ENCODE assay signal across 8 mouse cellular contexts in genomic region chr1:67038246-67038987, GRCm38 (mm10). TPM values are rescaled to one million over a fixed set of nuclear protein-coding genes. Genes with fewer than 3 reads are reported as not detected.
DNase-seq lines count a peak whose midpoint lies in the region; ATAC-seq lines count a peak whose summit lies in the region.

Gene Lancl1, minus strand, starts transcription at chr1:67038872.

- H3K27ac ChIP-seq in heart, embryonic 13.5 days (replicated peaks) = no peak within 1 kb of the TSS
- H3K27ac ChIP-seq in liver, embryonic 12.5 days = peak within 1 kb of the TSS; percentile 18; the same call in 1 of the 2 replicates
- no peak within 1 kb of the TSS for H3K27ac ChIP-seq in stomach, embryonic 15.5 days

- H3K4me3 ChIP-seq in heart, embryonic 13.5 days = peak within 1 kb of the TSS; percentile 80
- peak within 1 kb of the TSS; percentile 74 for H3K4me3 ChIP-seq in liver, embryonic 12.5 days
- peak within 1 kb of the TSS; percentile 88 for H3K4me3 ChIP-seq in stomach, embryonic 15.5 days (replicated peaks)

- no peaks in the 10 kb centered on the region for H3K27me3 ChIP-seq in heart, embryonic 13.5 days (replicated peaks)
- H3K27me3 ChIP-seq in liver, embryonic 12.5 days (replicated peaks) = no peaks in the 10 kb centered on the region
- no peaks in the 10 kb centered on the region for H3K27me3 ChIP-seq in stomach, embryonic 15.5 days (replicated peaks)

- H3K9ac ChIP-seq in heart, embryonic 13.5 days = peak within 1 kb of the TSS; percentile 94
- H3K9ac ChIP-seq in liver, embryonic 12.5 days = peak within 1 kb of the TSS; percentile 75
- peak within 1 kb of the TSS; percentile 51 for H3K9ac ChIP-seq in stomach, embryonic 15.5 days

- H3K4me2 ChIP-seq in heart, embryonic 13.5 days = peak within 1 kb of the TSS; percentile 89
- peak within 1 kb of the TSS; percentile 82 for H3K4me2 ChIP-seq in liver, embryonic 12.5 days
- H3K4me2 ChIP-seq in stomach, embryonic 15.5 days = peak within 1 kb of the TSS; percentile 62

- peaks cover 35% of the 10 kb centered on the region for H3K36me3 ChIP-seq in heart, embryonic 13.5 days
- H3K36me3 ChIP-seq in liver, embryonic 12.5 days = peaks cover 18% of the 10 kb centered on the region
- peaks cover 3% of the 10 kb centered on the region; the same call in 1 of the 2 replicates for H3K36me3 ChIP-seq in stomach, embryonic 15.5 days

- peak; percentile 99 for ATAC-seq in erythroid progenitor cell, adult 5-6 weeks (replicated peaks; ENCODE audit: low FRiP score, poor library complexity, severe bottlenecking)
- ATAC-seq in heart, embryonic 13.5 days (ENCODE audit: extremely low read depth, insufficient number of reproducible peaks, low FRiP score, low TSS enrichment) = peak; percentile 83
- peak; percentile 96 for ATAC-seq in liver, embryonic 12.5 days
- ATAC-seq in stomach, embryonic 15.5 days (ENCODE audit: insufficient read depth, low FRiP score, low read depth) = peak; percentile 94

- DNase-seq in CD4-positive helper T cell, adult 2 months (ENCODE audit: low read depth, low spot score) = peak; percentile 92
- DNase-seq in brain, embryonic 18.5 days (ENCODE audit: low read depth, low spot score) = peak; percentile 79
- peak; percentile 92 for DNase-seq in kidney, postnatal 10 days
- DNase-seq in natural killer cell, adult 2 months (ENCODE audit: low spot score in 2 of 2) = peak; percentile 72 to 82

- WGBS in heart, embryonic 13.5 days = under 1% methylated on average over 46 of the region's 47 CpGs
- under 1% methylated on average over 37 of the region's 47 CpGs for WGBS in liver, embryonic 12.5 days (ENCODE audit: insufficient replicate concordance)
- WGBS in stomach, embryonic 15.5 days = under 1% methylated on average over 44 of the region's 47 CpGs

- H3K9me3 ChIP-seq in heart, embryonic 13.5 days = no peaks in the 10 kb centered on the region
- H3K9me3 ChIP-seq in liver, embryonic 12.5 days (replicated peaks) = no peaks in the 10 kb centered on the region
- no peaks in the 10 kb centered on the region for H3K9me3 ChIP-seq in stomach, embryonic 15.5 days

- H3K4me1 ChIP-seq in heart, embryonic 13.5 days = peaks cover 13% of the 10 kb centered on the region
- peaks cover 21% of the 10 kb centered on the region for H3K4me1 ChIP-seq in liver, embryonic 12.5 days
- H3K4me1 ChIP-seq in stomach, embryonic 15.5 days = peaks cover 6% of the 10 kb centered on the region

RNA-seq across cellular contexts. Expression of gene Lancl1, which starts in this region (rescaled TPM):
- total RNA-seq in erythroid progenitor cell, adult 5-6 weeks (2015; ENCODE audit: low replicate concordance) = 1.7 and 23.1 TPM in 2 replicates
- total RNA-seq in erythroid progenitor cell, adult 5-6 weeks (2017; ENCODE audit: low replicate concordance) = 3.9 and 7.7 TPM in 2 replicates
- polyA plus RNA-seq in heart, embryonic 13.5 days (2015; fragmentation: Nextera tagmentation; extraction: Ambion mirVana) = 65.0 and 69.0 TPM in 2 replicates
- 27.6 and 31.9 TPM in 2 replicates for polyA plus RNA-seq in liver, embryonic 12.5 days (2016; fragmentation: Nextera tagmentation; extraction: Ambion mirVana)
- 78.8 and 88.5 TPM in 2 replicates for polyA plus RNA-seq in stomach, embryonic 15.5 days (2015; fragmentation: Nextera tagmentation; extraction: Ambion mirVana)
